Mouse (Mus musculus): ENCODE data around the gene Maml2.

Maml2 gene

DNA sequence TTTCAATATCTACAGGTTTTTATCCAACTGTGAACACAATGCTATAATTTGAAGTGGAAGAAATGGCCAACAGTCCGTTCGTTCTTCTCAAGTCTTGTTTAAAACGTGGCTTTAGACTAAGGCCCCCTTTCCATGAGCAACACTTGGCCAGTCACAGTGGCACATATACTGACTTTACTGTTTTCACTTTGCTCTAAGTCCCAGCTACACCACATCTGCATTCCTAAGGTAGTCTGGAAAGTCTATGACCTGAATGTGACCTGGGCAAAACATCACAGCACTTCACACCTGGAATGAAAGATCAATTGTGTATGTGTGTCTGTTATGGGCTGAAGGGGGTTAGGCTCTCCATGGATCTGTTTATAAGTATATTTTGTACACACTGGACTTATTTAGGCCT lies 151.0 kb downstream of the Maml2 start:
- no peak for DNase-seq (ENCODE audit: low spot score)

DNA sequence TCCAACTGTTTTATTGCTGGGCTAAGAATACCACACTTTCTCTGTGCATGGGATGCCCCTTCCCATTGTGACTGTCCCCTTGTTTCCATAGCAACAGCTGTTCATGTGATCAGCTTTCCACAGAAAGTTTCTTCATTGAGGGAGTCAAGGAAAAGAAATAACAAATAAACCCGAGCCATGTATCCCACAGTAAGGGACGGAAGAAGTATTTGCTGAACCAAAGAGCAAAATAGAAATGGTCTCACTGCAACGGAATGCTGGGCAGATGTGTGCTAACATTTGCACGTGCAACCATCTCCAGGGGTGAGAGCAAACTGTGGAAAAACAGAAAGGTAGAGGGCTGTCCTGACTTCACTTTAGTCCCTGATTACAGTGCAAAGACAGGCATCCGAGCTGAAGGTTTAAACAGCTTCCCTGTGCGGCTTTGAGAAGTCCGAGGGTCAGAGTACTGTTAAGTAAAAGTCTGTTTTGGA lies 156.9 kb downstream of the Maml2 start:
- peak; percentile 75 for DNase-seq (ENCODE audit: low spot score)

DNA sequence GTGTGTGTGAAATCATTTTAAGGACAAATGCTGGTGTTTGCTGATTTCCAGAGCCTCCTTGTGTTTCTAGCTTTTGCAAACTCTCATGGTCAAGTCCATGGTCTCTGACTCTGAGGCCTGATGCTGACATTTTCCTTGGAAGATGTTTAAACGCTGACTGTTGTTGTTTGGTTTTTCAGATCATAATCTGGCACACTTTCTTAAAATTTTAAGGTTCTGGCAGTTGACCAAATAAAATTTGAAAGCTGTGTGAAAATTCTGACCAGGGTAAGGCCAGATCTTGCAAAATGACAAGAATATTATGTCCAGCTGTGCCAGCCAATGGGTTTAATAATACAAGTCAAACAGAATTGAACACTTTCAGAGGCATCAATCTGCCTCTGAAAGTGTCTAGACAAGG lies 157.5 kb downstream of the Maml2 start:
- DNase-seq (ENCODE audit: low spot score), result no peak

DNA sequence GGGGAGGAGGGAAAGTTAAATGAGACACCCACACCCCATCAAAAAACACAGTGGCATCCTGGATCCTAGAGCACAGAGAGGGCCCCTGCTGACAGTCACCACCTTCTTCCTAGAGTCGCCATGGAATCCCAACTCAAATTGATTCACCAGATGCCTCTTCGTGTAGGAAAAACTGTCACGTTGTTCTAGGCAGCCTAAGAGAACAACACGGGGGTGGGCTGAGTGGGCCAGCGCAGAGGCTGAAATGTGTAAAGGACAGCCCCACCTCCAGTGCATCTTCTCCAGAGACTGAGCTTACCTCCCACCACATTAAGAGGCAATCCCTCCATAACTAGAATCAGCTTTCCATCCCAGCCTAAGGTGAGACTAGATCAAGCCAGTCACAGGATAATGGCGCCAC lies 160.0 kb downstream of the Maml2 start:
- no peak for DNase-seq (ENCODE audit: low spot score)

DNA sequence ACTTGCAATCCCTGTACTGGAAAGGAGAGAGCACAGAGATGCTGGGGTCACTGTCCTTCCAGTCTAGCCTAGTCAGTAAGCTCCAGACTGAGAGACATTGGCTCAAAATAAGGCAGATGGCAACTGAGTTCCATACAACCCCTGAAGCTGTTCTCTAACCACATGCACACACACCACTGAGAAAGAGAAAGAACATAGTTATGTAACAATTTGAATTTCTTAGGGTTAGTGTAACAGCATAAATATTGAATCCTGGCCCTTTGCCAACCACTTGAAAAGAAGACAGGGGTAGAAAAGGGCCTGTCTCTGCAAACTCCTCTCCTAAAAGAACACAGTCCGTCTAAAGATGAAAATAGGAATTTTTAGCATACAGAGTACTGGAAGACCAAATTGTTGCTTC lies 161.6 kb downstream of the Maml2 start:
- DNase-seq (ENCODE audit: low spot score), result no peak

DNA sequence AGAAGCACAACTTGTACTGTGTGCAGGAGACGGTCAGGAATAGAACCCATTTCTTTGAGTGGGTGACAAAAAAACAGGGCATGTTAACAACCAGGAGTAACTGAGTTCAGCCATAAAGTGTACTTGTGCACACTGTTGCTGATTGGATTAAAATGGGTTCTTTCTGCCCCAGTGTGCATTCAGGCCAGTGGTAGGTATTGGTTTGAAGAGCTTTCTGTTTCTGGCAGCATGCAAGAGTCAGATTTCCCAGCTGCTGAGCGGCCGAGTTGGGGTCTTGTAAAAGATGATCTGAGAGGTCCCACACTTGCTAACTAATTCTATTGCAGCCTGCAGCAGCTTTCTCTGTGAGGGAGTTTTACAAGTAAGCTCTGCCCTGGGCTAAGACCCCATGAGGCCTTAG lies 162.3 kb downstream of the Maml2 start:
- DNase-seq (ENCODE audit: low spot score), result no peak

DNA sequence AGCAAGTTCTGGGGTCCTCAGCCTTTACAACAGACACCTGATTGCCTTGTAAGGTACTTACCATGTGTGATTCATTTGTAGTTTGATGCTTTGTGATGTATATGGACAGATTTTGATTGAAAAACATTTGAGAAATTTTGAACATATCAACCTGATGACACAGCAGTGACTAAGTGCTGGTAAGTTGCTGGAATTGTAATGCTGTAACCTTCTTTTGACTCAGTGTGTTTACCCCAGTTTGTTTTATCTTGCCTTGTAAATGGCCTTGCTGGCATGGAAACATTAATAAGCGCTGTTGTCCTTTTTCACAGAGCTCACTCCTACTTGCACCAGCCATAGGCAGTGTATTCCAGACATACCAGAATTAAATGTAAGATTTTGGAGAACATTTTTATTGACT lies 163.2 kb downstream of the Maml2 start:
- no peak for DNase-seq (ENCODE audit: low spot score)

DNA sequence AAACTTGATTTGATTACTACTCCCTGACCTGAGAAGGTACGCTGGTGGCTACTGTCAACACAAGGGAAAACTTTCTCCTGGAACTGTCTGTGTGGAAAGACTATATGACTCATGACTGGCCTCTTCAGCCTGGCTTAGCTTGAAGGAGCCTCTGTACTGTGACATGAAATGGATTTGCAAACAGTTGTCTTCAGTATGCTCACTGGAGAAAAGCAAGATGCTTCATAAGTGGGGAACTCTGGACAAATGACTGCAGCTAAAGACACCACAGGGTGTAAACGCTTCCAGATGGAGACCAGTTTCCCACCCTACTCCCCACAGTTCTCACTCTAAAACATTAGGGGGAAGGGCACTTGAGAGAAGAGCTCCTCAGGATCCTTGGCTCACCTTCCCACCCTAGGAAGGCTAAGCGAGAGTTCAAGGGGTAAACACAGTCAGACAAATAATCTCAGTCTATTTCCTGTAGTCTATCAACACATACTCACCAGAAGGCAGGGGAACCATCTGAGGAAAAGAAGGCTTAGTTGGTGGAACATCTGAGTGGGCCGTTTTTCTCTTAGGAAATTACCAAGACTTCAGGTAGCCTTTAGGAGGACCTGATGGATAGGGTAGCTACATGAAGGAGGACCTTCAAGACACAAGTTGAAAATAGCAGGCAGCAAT lies 167.7 kb downstream of the Maml2 start:
- DNase-seq (ENCODE audit: low spot score), result no peak

DNA sequence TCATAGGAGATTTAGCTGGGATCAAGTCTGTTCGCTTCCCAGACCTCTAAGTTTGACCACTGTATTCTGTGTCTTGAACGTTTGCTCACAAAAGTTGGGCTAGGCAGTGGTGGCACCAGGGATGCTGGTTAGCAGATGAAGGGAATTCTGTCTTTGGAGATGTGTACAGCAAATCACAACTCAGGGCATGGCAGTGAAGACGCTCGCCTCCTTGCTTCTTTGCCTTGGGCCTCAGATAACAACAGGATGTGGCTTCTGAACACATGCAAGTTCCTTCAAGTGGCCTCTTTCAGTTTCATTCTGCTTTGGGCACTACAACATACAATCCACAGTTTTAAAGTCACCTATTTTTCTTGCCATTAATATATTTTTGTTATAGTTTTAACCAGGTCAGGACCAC lies 168.6 kb downstream of the Maml2 start:
- DNase-seq (ENCODE audit: low spot score), result no peak

DNA sequence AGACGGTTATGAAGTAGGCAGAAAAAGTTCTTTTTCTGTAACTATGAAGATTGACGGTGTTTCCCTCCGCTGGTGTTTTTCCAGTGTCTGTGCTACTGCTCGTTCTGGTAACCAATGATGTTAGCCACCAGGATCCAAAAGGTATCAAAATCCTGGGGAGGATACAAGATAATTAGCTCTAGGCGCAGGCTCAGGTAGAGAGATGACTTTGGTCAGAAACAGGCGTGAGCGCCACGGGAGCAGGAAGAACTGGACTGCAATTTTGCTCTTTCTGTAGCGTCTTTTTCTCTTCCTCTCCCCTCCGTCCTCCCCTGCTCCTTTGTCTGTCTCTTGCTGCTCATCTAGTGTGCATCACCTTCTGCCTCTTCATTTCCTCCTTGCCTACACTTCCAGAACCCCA lies 169.1 kb downstream of the Maml2 start:
- DNase-seq (ENCODE audit: low spot score), result no peak

DNA sequence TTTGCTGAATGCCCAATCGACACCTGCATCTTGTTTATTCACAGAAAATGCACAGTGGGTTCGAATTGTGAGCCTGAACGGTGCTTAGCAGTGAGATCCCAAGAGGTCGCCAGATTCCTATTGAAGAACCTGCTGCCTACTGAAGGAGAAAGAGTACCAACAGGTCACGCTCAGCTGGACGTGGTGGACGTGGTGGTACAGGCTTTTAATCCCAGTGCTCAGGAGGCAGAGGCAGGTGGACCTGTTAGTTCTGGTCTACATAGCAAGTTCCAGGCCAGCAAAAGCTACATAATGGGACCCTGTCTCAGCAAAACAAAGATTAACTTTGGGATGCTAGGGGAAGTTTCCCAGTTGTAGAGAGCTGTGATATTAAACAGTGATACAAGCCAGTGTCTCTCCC lies 170.0 kb downstream of the Maml2 start:
- DNase-seq (ENCODE audit: low spot score), result no peak

DNA sequence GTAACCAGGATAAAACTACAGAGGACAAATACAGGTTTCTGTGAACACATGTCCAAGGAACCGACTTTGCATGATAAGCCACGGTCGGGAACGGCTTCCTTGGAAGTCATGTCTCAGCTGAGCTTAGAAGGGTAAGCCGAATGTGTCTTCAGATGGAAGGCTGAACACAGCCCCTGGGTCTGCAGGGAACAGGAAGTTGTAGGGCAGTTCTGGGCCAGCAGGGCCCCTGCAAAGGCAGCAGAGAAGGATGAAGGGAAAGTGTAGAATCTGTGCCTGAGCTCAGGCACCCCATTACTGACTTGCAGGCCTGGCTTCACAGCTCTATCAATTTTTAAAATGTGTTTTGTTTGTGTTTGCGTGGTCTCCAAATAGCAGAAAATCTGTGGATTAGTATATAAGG lies 171.0 kb downstream of the Maml2 start:
- no peak for DNase-seq (ENCODE audit: low spot score)

DNA sequence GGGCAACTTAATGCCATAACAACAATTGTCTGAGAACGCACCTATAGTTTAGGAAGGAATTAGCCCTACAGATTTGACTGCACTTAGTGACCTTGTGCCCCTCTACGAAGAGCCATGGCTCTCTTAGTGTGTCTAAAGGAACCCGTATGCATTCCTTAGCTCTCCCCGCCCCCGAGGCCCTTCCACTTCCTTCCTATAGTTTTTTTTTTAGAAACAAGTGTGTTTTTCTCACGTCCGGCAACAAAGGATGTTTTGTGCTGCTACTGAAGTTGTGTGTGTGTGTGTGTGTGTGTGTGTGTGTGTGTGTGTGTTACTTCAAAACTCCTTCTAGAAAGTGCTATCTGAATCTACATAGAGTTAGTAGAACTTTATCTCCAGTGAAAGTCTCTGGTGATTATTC lies 172.3 kb downstream of the Maml2 start:
- peak; percentile 47 for DNase-seq (ENCODE audit: low spot score)

DNA sequence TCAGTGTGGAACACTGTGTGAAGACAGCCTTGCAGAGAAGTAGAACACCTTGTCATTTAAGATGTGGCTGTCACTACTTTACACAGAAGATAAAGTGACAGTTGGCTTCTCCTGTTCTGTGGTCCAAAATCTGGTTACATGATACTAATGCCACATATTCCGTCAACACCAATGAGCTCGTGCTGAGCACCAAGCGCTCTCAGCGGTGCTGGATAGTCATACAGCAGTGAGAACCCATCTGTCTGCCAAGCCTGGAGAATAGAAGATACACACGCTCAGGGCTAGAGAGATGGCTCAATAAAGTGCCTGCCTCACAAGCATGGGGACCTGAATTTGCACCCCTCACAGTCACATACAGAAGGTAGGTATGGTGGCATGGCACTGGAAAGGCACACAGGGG lies 177.2 kb downstream of the Maml2 start:
- no peak for DNase-seq (ENCODE audit: low spot score)

DNA sequence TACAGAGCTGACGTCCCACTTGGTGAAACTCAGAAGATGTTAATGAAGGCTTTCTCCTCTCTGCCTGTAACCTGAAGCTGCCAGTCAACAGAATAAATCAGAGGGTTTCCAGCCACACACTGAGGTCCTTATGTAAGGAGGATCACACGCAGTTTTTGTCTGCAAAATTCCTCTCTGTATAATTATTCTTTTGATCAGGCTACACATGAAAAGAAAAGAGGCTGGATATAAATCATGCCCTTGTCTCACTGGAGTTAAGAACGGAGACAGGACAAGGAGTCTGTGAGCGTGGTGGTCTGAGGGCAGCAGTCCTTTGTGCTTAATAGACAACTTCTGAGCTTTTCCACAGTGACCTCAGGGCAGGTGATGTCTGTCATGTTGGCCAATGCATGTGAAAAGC lies 181.5 kb downstream of the Maml2 start:
- peak; percentile 74 for DNase-seq (ENCODE audit: low spot score)

DNA sequence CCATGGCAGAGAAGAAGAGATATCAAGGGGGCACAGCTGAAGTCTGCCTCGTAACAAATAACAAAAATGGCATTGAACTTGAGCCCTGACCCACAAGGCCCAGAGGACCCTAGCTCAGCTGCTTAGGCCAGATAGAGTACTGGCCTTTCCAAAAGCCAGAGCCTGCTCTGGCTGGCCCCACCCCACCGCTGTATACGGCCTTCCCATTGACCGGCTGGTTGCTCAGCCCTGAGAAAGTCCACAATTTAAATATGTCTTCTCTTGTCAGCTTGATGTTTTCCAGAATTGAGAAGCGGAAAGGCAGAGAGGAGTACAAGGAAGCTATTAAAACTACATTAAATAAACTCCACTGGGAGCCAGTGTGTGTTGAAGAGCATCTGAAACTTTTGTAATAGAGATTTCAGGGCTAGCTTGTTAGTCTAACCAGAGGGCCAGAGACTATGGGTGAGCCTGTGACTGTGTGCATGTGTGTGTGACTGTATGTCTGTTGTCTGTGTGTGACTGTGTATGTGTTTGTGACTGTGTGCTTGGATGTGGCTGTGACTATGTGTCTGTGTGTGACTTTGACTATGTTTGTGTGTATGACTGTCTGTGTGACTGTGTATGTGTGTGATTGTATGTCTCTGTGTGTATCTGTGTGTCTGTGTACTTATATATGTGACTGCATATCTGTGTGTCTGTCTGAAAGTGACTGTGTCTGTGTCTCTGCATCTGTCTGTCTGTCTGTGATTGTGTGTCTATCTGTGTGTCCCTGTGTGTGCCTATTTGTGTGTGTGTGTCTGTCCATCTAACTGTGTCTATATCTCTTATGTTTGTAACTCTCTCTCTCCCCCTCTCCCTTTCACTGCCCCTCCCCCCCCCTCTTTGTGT lies 185.7 kb downstream of the Maml2 start:
- peak; percentile 33 for DNase-seq (ENCODE audit: low spot score)

DNA sequence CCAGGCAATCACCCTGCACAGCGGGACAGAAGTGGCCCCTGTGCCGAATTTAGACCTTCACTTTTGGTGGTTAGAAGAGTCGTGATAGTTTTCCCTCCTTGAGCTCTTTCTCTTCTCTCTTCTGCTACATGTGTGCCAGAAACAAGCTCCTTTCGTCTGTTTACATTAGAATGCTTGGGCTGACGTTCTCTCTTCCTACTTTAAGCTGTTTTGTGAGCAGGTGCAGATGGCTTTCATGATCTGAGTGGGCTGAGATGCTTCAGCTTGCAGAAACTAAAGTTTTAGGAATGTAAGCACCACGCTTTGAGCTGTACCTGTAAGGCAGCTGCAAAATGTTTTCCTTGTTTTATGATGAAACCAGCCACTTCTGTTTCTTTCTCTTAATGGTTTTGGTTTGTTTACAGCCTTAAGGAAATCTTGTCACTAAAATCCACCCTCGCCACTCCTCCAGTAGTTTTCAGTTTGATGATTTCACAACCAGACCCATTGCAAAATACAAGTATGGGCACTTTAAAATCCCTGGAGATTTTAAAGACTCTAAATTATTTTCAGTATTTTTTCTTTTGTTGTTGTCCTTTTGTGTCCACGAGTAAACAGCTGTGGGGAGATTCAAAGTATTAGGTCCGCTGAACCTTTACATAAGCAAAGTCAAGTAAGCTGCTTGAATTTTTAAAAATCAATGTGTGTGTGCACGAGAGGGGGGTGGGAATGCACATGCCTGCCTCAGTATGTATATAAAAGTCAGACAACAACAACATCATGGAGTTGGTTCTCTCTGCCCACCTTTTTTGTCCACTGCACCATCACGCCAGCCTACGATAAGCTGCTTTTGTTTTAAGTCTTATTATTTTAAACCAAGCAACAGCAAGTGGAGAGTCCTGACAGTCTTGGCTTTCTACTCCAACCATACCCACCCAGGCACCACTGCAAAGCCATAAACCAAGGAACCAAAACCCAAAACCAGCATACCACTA lies 186.8 kb downstream of the Maml2 start:
- DNase-seq (ENCODE audit: low spot score), result no peak

DNA sequence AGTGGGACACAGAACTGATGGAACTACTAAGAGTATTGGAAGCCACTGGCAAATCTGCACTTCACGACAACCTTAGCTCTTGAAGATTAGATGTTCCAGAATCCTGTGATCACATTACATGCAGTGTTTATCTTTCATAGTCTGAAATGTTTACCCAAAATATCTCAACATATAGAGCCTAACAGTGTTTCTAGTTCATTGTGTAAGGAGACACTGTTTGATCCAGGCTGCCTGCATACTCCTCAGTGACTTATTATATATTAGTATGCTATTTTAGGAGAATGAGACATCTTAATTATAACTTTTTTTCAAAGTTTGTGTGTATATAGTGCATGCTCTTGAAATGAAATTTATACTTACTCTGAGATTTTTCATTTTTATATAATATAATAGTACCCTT lies 188.2 kb downstream of the Maml2 start:
- DNase-seq (ENCODE audit: low spot score), result no peak

DNA sequence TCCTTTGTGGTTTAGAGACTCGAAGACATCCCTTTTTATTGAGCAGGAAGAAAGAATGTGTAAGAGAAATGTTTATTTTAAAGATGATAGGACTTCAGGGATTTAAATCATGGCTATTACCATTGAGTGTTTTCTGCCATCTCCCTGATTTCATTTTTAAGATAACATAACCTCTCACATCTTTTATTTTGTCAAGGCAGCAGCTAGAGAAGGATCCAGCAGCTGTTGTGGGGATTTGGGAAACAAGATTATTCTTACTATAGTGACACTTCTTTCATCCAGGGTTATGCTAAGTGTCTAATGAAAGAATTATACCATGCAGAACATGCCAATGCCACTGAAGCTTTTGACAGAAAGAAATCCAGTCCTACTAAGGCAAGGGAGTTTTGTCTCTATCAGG lies 193.3 kb downstream of the Maml2 start:
- DNase-seq (ENCODE audit: low spot score), result no peak

DNA sequence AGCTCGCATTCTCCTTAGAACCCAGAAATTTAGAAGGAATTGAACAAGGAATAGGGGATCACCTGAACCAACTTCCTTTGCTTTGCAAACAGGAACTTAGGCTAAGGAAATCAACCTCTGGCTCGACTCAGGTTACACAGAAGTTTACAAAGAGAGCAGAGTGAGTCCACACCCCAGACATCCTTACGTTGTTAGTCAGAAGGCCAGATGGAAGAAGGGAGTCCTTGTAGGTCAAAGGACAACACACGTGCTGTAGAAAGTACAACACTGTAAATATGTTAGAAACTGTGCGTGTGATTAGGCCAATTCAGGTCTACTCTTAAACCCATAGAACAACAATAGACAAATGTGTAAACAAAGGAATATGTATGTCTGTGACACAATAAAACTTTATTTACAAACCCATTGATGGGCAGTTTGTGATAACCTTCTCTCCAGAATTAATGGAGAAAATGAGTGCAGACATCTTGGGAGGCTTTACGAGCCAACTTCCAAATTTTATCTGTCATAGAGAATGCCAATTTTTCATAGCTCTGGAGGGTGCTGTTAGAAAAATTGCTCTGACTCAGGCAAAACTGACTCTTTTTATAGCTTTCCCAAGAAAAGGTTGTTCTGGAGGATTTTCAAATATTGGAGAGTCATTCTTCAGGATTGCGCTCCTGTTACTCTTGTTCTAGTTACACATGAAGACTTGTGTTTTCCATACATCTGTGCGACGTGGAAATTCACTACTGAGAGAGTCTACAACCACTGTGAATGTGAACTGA lies 194.3 kb downstream of the Maml2 start:
- DNase-seq (ENCODE audit: low spot score), result no peak

DNA sequence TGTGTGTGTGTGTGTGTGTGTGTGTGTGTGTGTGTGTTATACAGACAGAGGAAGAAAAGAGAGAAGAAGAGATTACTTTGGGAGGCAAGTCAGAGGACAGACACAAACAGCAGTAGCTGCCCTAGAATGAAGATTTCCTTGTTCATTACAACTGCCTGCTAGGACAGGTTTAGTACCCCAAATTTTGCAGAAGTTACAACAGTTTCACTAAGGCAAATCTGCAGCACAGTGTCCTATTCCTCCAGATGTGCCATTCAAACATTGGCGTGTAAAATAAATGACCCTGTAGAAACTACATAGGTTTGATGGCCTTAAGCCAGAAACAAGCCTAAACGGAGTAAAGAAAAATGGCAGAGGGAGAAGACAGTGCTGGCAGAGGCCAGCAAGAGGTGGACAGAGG lies 195.1 kb downstream of the Maml2 start:
- DNase-seq (ENCODE audit: low spot score), result no peak

DNA sequence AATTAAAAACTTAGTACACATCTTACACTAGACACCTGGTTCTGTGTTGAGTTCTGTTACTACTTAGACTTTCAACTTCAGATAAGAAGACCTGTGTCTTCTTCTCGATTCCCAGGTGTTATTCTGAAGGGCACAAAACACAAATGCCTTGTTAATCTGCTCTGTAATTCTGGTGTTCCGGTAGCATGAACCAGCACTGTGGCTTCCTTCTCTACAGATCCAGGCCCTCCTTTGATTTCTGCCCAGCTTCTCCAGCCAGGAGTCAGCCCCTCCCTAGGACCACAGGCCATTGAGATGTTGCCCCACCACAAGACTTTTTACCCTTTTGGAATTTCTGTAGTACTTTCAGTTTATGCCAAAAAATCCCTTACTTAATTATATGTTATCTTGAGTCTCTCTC lies 196.0 kb downstream of the Maml2 start:
- DNase-seq (ENCODE audit: low spot score), result no peak

All from embryo, embryonic 10.5 days (tissue).